Mouse (Mus musculus) large intestine, adult 2 months (tissue): ENCODE data around the gene 1110059G10Rik. TPM values are rescaled to one million over a fixed set of nuclear protein-coding genes. Genes with fewer than 3 reads are reported as not detected.

Experiments
- DNase-seq: peaks from one replicate; pipeline ENCODE4 v3.0.0-alpha.2; 2012; ENCODE audit warnings: low read depth, low spot score
- WGBS: fragments of 180-500 bp; shearing (Covaris S2); methylation state at CpG from one replicate; pipeline ENCODE4 v1.1.7; 2018; 5-methylcytosine and 5-hydroxymethylcytosine counted together
- polyA plus RNA-seq: library from polyadenylated mRNA; depleted of rRNA; stranded (reverse); fragments of >200 nt; gene quantifications from 2 replicates; pipeline ENCODE4 v1.2.3, GENCODE M21; 2012; rRNA removed

Gene 1110059G10Rik
- 2.5 and 3.4 TPM in 2 replicates for polyA plus RNA-seq

GRCm38 (mm10) chr9:122950643-122951475 lies at the start of gene 1110059G10Rik, which contains the start of gene Kif15:
Gene 1110059G10Rik, minus strand, starts transcription at chr9:122951000.
Gene Kif15, plus strand, starts transcription at chr9:122951046.
- WGBS = under 1% methylated on average over 64 of the region's 64 CpGs
- DNase-seq = no peak

- no peak for DNase-seq
- WGBS = 94% methylated on average over 4 of the region's 4 CpGs
Measured at GRCm38 (mm10) chr9:122999193-122999586, 48.4 kb upstream of the 1110059G10Rik start.

- no peak for DNase-seq
- 92% methylated on average over 10 of the region's 10 CpGs for WGBS
Measured at GRCm38 (mm10) chr9:122998406-122999192, 47.8 kb upstream of the 1110059G10Rik start.

- 91% methylated on average over 3 of the region's 3 CpGs for WGBS
- DNase-seq = no peak
Measured at GRCm38 (mm10) chr9:122928915-122929314, 21.9 kb downstream of the 1110059G10Rik start.

- 5% methylated on average over 43 of the region's 43 CpGs for WGBS
- no peak for DNase-seq
Measured at GRCm38 (mm10) chr9:122922936-122923381, 27.8 kb downstream of the 1110059G10Rik start, which contains the start of gene Zfp105. Gene Zfp105, plus strand, starts transcription at chr9:122923072.

- WGBS = 53% methylated on average over 3 of the region's 3 CpGs
- no peak for DNase-seq
Measured at GRCm38 (mm10) chr9:122922436-122922835, 28.4 kb downstream of the 1110059G10Rik start.

GRCm38 (mm10) chr9:122902717-122903535 lies 47.9 kb downstream of the 1110059G10Rik start:
- DNase-seq = no peak
- 21% methylated on average over 32 of the region's 32 CpGs for WGBS

GRCm38 (mm10) chr9:122901047-122901446 lies 49.8 kb downstream of the 1110059G10Rik start:
- no peak for DNase-seq
- 89% methylated on average over 2 of the region's 2 CpGs for WGBS

Other genes with a start within 250 kb of the 1110059G10Rik start
- gene Topaz1, start 203.7 kb downstream of the 1110059G10Rik start, polyA plus RNA-seq = not detected in 2 replicates
- 2.0 and 2.2 TPM in 2 replicates for gene Tcaim, start 145.5 kb downstream of the 1110059G10Rik start, polyA plus RNA-seq
- not detected in 2 replicates for gene Gm35549, start 107.0 kb downstream of the 1110059G10Rik start, polyA plus RNA-seq
- 9.4 and 26.9 TPM in 2 replicates for gene Zfp445, start 85.0 kb downstream of the 1110059G10Rik start, polyA plus RNA-seq
- gene Zkscan7, start 65.3 kb downstream of the 1110059G10Rik start, polyA plus RNA-seq = 1.7 and 3.0 TPM in 2 replicates
- gene Zfp105, start 27.9 kb downstream of the 1110059G10Rik start, polyA plus RNA-seq = 0.40 and 0.52 TPM in 2 replicates
- 4.5 and 13.9 TPM in 2 replicates for gene Kif15, start within 50 bp of the 1110059G10Rik start, polyA plus RNA-seq
- gene Tmem42, start 70.3 kb upstream of the 1110059G10Rik start, polyA plus RNA-seq = 7.7 and 8.5 TPM in 2 replicates
- 0.04 and 0.05 TPM in 2 replicates for gene Tgm4, start 83.7 kb upstream of the 1110059G10Rik start, polyA plus RNA-seq
- gene Zdhhc3, start 162.2 kb upstream of the 1110059G10Rik start, polyA plus RNA-seq = 89.6 and 152 TPM in 2 replicates
- 28.9 and 33.2 TPM in 2 replicates for gene Exosc7, start 162.2 kb upstream of the 1110059G10Rik start, polyA plus RNA-seq
- gene Clec3b, start 199.9 kb upstream of the 1110059G10Rik start, polyA plus RNA-seq = 38.1 and 51.1 TPM in 2 replicates